Mouse (Mus musculus) layer of hippocampus, adult 8-10 months (tissue): ENCODE data around the gene Tmem88. TPM values are rescaled to one million over a fixed set of nuclear protein-coding genes. Genes with fewer than 3 reads are reported as not detected.
A peak's percentile ranks its signal among the peaks of the same experiment; 100 is the strongest.

Experiments
- DNase-seq, 2 experiments: peaks; one replicate each; pipeline ENCODE4 v3.0.0; 2022; ENCODE audit warnings: low spot score in 2 of 2
- total RNA-seq, 4 experiments: library from RNA; stranded (reverse); gene quantifications; 2 replicates each; pipeline ENCODE4 v1.2.4; 2022

The Tmem88 gene
- total RNA-seq, 4 experiments from 2014 or later = 2.2 to 2.8 (median 2.5) TPM

DNA sequence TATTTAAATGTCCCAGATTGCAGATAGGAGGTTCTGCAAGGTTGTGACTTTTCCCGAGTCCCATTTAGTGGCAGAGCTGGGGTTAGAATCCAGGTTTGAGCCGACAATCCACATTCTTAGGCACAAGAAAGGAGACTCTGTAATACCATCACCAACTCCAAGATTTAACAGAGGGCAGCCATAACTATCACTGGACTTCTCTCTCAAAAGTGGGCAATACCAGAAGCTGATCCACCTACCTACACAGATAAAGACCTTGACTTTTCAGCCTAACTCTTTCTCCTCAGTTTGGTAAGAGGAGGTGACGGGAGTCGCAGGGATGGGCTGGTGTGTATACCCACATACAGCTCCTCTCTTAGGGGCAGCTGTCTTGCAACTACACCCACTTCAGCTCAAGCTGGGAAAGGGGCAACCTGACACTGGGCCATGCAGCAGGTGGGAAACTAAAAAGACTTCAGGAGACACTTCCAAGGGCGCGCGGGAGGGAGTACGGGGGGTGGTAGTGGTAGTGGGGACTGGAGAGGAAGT is 19.0 kb upstream of the Tmem88 start:
- DNase-seq = no peak

DNA sequence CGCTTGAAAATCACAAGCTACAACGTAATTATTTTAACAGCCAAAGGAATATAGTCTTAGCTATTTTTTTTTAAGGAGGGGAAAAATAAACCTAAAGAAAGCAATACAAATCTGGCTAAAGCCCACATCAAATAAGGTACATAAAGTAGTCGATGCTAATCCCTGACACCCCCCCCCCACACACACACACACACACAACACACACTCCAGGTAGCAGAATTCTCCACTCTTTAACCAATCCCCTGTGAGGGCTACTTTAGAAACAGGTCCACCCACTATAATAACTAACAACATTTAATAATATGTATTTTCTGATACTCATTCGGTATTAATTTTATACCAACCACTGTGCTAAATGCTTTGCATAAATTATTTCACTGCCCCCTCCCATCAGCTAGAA is 18.5 kb upstream of the Tmem88 start:
- DNase-seq = no peak

DNA sequence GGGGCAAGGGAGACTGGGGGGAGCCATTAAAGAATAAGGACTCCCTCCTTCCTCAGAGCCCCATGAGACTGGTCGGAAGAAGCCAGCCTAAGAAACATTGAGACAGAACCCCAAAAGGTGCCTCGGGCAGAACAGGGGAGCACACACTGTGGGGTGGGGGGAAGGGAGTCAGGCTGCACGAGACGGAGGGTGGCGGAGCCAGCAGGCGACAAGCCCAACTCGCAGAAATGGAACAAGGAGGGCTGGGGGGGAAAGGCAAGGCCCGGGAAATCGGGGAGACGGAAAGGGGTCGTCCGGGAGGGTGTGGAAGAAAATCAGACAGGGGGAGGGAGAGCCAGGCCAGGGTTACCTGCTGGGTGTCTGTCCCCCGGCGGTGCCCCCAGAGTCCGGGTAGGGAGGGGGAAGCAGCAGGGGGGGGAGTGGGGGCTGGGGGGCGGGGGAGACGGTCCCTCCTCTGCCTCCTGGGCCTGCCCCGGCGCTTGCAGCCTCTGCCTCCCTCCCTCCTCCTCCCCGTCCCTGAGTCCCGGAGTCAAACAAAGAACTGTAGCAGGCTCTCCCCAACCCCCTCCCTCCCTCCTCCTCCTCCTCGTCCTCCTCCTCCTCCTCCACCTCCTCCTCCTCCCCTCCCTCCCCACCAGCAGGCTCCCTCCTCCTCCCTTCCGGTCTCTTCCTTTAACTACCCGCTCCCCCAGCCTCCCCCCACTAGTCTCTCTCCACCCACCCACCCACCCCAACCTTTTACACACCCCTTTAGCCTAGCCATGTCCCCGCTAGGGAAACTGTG is 17.8 kb upstream of the Tmem88 start:
- peak in 1 of 2 experiments; percentile 35 for DNase-seq

DNA sequence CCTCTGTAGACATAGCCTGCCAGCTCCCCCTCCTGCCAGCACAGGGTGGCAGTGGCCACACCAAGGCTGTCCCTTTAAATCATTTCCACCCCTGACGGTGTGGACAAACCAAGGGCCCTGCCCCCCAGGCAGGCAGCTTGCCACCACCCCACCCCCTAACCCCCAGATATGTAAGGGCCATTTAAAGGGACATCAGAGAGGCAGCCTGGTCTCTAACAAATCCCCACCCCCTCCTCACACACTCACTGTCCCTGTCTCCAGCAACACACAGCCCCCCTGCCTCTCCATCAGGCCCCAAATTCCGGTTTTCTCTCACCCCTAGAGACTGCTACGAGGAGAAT is 17.3 kb upstream of the Tmem88 start:
- DNase-seq = peak in 1 of 2 experiments; percentile 47

DNA sequence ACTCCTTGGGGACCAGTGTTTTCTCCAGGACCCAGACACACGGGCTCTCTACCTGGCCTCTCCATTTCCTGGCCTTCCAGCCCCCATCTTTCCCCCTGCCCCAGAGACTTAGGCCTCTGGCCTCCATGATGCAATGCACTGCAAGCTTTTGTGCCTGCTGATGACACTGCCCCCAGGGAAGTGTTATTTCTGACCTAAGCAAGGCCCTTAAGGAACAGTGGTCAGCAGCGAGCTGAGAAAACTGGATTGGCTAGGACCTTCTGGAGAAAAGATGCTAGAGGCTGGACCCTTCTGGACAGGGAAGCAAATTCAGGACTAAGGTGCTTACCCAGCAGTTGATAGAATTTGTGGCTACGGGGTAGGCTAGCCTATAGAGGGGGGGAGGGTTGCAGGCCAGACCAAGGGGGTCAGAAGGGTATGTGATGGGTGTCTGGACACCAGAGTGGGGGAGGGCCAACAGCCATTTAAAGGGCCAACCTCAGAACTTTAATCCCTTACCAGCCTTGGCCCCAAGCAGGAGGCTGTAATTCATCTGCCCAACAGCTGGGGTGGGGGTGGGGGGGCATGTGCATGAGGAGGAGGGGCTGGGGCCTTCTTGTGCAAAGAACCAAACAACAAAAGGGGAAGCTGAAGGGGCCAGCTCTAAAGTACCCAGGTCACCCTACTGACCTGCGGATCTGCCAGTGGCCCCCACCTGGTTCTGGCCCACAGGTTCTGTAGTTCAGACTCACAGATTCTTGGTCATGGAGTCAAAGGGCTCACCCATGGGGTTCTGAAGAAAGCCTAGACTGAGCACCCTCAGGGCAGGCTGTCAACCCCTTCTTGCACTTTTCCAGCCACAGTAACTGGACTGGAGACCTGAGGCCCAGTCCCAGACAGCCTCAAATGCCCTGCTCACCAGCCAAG is 16.6 kb upstream of the Tmem88 start:
- no peak for DNase-seq

DNA sequence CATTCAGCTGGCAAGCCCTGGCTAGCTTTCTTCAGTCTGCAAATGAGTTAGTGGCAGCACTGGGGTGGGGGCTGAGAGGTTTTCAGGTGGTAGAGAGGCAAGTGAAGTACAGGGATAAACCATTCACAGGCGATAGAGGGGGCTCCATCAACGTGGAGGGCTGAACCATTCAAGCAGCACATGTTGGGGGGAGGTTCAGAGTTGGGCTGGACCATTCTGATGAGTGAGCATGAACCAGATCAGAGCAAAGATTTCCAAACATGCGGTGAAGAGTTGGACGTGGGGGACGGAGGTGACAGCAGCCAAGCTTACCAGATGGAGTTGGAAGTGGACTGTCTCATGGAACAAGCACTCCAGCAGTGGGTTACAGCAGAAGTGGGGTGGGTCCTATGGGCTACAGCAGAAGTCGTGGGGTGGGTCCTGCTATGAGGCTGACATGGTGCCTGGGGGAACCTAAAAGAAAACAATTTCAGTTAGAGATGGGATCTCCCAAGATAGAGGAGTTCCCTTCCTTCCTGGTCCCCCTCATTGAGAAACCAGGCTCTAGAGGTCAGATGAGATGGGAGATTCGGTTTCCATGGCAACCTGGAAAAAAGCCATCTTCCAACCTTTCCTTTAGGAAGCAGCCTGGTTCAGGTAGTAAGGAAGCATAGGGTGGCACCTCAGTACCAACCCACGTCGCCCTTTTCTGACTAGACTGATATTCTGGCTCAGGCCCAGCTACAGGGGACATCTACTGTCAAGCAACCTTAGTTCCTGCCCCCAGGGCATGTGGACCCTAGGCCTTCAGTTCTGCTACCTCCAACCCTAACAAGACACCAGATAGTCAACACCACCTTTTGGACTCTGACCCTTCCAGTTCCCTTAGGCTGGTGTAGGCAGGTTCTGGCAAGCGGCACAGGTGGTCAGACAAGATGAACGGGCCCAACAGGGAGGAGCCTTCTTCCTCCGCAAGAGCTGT is 15.5 kb upstream of the Tmem88 start, which contains the start of gene Kdm6b:
TSS of gene Kdm6b (minus strand) at position 455 of the 961 bp plus-strand sequence.
- DNase-seq = peak; percentile 64 to 66

DNA sequence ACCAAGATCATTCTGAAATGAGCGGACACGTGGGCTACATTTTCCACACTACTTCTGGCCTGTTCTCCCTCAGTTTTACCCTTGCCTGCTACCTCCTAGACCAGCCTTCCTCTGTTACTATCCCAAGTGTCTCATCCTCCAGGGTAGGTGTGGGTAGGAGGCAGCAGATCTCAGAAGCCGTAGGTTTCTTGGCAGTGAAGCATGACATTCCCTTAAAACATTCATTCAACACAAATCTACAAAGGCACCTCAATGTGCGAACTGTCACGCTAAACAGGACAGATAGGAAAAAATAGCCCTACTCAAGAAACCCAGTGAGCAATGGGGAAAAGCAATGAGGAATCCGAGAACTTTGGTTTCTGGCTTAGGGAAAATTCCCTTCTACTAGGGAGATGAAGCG is 14.5 kb upstream of the Tmem88 start:
- no peak for DNase-seq

DNA sequence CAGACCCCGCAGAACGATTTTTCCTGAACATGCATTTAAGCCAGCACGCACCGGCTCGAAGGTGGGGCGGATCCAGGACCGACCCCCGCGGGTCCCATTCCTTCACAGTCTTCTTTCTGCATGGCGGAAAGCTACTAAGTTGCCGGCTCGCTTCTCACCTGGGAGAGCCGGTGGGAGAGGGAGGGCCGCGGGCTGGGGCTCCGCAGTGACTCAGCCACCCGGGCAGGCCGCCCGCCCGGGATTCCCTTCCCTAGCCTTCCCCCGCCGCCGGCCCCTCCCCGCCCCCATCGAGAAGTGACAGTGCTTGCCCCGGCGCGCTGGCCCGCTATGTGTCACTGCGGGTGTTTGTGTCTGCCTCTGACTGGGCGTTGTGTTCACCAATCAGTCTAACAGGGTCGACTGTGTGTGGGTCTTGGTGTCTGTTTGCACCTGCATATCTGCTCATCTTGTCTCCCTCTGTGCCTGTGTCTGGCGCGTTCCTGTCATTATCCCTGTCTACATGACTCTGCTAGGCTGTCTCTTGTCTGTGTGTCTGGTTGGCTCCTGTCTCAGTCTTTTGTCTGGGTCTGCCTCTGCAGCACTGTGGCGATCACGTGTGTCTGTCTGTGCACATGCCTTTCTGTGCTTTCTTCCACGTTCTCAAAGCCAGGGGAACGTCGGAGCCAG is 13.6 kb upstream of the Tmem88 start:
- peak; percentile 54 for DNase-seq

DNA sequence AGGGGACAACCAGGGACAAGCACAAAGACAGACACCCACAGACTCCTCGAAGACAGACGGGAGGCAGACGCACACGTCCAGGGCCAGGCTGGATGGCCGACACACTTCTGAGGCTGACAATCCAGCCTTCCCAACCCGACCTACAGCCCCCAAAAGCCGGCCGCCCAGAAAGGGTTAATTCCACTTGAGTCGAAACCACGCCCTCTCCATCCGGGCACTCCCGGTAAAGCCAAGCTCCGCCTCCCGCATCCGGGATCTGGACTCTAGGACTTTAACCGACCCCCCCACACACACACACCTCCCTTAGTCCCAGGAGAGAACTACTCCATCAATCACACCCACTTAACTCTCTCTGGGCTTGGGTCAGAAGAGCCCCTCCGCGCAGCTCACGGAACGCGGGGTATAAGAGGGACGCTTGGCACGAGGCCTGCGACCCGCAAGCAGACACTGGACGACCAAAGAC is 13.1 kb upstream of the Tmem88 start:
- peak; percentile 90 to 92 for DNase-seq

DNA sequence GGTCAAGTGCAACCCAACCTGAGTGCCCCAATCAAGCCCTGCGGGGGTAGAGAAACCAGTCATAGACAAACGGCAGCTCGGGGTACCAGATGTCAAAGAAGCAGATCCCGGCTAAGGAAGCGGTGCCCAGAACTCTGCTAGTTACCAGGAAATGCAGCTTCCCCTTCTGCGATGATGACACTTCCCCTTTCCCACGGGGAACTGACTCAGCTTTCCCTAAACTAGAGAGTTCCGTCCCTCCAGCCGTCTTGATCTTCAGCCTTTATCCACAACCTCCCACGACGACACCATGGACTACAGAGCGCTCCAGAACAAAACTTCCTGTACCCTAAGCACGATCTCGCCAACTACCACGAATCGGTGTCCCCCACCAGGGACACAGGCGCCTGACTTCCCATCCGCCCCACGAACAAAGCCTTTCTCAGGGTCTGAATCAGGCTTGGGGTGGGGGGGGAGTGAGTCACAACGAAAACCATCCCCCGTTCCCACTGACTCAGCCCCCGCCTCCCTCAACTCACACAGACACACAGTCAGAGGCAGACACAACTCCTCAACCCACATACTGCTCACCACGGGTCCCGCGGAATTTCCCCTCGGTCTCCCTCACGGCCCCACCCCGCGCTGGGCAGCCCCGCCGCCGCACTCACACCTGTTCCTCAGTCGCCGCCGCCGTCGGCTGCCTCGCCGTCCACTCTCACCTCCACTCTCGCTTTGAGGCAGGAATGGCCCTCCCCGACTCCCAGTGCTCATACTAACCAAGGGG is 12.5 kb upstream of the Tmem88 start:
- DNase-seq = peak; percentile 61 to 66

DNA sequence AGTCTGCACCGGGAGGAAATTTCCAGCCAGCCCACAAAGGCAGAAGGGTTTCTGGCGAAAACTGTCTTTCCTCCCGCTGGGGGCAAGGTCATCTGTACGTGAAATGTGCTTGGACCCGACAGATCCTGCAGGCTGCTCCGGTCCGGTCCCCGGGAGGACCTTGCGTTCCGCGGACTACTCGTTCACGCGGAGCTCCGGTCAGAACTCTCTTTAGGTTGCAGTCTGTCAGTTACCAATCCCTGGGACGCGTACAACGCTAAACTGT is 11.9 kb upstream of the Tmem88 start:
- no peak for DNase-seq

DNA sequence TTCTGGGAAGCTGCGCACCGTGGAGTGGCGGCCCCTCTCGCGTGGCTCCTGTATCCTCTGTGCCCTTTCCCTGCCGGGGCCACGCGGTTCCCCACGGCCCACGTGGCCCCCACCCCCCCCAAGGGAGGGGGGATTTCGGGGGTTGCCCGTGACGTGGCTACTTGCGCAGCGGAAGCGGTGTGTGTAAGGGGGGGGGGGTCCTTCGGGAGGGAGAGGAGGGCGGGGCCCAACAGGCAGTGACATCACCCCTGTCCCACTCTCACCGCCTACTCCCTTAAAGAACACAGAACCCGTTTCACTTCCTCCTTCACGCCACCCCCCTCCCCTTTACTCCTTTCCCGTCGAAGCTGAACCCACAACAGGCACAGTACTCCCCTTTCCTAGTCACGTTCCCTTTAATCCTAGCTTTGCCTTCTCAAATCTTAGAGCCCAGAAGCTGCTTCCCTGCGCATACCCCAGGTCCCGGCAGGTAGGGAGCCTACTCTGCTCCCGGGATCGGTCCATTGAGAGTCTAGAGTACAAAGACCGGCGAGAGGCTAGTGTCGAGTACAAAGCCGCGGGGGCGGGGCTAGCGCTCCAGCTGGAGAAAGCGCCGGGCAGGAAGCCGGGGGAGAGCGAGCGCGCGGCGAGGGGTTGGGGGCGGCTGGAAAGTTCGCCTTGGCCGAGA is 11.5 kb upstream of the Tmem88 start:
- peak; percentile 63 to 66 for DNase-seq

DNA sequence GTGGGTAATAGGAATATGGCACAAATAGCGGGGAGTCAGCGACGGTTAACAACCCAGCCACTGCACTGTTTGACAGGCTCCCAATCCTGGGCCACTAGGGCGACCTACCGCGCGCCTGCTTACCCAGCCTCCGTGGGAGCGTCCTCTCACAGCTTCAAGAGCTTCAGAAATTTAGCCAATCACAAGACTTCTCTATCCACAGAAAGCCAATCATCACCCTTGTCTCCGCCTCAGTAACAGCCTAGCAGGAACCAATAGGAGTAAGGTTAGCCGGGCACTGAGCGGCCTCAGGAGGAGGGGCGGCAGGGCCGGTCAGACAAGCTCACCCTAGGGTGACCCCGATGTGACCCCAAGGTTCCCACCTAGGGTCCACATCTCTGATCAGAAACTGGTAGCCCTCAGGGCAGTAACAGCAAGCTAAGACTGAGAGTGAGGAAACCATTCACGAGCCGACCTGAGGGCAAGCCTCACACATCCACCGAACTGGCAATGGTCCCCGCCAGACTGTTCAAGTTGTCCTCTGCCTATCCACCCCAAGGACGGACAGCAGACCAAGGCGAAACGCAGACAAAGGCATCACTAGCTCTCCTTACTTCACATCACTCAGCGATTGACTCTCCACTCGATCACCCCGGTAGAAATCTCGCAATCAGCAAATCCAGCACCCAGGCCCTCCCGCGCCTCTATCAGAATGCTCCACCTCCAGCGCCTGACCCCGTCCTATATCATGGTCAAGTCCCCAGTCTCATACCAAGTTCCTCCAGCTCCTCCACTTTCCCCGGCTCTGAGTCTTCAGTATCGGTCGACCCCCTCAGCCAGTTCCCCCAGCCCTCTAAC is 10.7 kb upstream of the Tmem88 start:
- DNase-seq = peak; percentile 85 to 91

DNA sequence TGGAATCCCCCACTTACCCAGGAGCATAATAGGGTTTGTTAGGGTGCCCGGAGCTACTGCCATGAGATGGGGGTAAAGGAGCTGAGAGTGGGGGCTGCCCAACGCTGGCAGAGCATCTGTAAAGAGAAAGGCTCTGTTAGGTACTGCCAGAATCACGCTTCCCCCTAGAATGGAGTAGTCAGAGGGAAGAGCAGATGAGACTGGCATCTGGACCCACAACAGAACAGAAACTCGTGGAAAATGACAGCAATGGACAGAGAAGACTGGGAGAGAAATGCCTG is 9.6 kb upstream of the Tmem88 start:
- no peak for DNase-seq

DNA sequence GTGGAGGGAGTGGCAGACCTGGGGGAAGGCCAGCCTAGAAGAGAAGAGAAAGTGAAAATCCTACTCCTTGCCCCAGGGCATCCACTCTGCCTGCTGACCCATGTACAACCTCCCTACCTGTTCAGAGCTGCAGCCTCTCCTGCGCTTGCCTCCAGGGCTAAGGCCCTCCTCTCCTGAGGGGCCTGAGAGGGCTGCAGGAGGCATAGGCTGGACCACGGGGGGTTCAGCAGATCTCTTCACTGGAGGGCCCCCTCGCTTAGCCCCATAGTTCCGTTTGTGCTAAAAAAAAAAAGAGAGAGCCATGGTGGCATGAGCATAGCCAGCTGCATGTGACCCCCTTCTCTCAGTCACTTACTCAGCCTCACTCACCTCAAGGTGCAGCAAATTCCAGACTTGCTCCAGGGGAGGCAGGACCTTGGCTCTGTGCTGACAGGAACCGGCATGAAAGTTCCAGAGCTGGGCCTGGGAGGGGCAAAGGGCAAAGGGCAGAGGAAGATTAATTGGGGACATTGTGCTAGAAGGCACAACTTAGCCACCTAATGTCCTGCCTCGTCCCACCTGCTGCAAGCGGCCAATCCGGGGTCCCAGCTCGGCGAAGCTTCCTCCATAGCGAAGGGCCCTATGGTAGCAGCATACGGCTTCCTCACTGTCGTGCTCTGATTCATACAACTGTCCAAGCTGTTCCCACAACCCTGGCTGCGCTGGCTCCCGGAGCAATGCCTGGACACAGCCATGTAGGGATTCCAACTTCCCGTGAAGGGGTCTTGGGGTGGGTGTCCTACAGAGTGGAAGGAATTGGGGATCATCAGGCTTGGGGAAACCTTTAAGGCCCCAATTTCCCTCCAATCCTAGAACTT is 9.1 kb upstream of the Tmem88 start:
- DNase-seq = no peak

DNA sequence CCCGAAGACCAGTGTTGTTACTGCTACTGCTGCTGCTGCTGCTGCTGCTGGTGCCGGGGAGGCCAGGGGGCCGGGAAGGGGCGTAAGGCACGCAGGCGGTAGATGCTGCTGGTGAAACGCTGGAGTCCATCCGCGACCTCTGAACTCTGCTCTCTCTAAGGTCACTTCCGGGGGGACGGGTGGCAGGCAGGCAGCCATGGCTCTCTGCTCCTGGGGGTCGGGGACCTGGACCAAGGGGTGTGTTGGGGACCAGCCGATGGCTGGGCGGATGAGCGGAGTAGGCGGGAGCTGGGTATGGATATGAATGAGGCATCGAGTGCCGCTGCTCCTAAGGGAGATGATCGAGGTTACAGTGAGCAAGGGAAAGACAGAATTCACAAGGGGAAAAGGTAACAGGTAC is 8.2 kb upstream of the Tmem88 start:
- DNase-seq = no peak

DNA sequence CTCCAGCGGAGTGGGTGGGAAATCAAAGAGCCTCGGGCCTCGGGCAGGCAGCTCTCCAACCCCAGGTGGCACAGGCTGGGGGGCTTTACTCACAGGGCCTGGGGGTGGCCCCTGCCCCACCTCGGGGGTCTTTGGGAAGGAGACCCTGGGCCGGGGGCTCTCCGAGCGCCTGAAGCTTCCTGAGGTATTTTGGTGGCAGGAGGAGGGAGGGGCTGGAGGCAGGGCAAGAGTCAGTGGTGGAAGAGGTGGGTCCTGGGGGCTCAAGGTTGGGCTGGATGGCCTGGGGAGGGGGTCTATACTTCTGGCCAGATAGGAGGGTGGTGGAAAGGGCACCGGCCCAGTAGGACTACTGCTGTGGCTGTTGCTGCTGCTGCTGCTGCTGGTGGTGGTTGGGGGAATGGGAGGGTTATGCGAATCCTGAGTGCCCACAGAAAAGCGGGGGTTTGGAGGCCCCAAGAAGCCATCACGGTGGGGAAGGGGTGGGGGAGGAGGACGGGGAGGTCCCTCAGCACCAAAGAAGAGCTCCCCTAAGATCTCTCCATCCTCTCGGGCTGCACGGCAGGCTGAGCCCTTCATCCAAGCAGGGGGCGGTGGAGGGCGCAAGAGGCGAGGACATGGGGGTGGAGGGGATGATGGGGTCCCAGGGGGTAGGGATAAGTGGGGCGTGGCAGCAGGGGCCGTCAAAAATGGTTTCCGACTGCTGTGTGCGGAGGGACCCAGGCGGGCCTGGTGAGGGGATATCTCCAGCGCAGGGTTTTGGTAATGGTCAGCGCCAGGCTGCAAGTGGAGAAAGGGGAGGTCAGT is 7.6 kb upstream of the Tmem88 start:
- no peak for DNase-seq
